Mouse (Mus musculus) left cerebral cortex, postnatal 36 days (tissue): Measurements from ENCODE around the gene C2cd5. TPM values are rescaled to one million over a fixed set of nuclear protein-coding genes. Genes with fewer than 3 reads are reported as not detected.
"Not testable (repeated sequence)": the region's sequence is repeated elsewhere in the genome, so short reads cannot be mapped to it uniquely, and the experiment has no call there.

Experiments used
- DNase-seq, 2 experiments: peaks; one replicate each; pipeline ENCODE4 v3.0.0; 2021 to 2022; ENCODE audit warnings: low spot score in 2 of 2, mixed read lengths in 1 of 2
- intact Hi-C: fragments of 180-260 bp; cut with DNase I; formaldehyde crosslinking; loops from one replicate; pipeline ENCODE4 v1.15.1; 2025
- total RNA-seq, 2 experiments: library from RNA; stranded (reverse); gene quantifications; 2 replicates each; pipeline ENCODE4 v1.2.3; 2021

Gene C2cd5
- 100 to 1,000 TPM in 1 of 2 experiments, 10 to 100 TPM in 1; 75.8 to 109 TPM for total RNA-seq

GRCm38 (mm10) chr6:143099681-143100382, at the start of gene C2cd5:
TSS of gene C2cd5 (minus strand) at chr6:143100141.
- DNase-seq: peak; percentile 97 to 98
- intact Hi-C loops: loop anchor here (2.0 kb wide), 1 partner anchor 67 kb away; the partner anchor contains the start of gene Etnk1

DNA sequence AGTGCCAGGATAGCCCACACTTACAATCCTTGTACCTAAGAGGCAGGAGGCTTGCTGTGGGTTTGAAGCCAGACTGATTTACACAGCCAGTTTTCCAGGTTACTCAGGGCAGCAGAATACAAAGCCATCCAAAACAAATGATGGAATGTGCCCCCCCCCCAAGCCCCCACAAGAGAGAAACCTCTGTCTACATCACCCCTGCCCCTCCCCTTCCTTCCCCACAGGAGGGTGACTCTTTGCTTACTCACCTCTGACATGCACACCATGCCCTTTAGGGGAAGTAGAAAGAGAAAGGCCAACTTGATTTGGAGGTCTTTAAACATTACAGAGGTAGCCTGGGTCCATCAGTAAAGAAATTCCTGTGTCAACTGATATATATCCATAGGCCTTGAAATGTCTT, 48.9 kb upstream of the C2cd5 start:
- intact Hi-C loops: no loop called here
- no peak for DNase-seq

GRCm38 (mm10) chr6:143146756-143147155, 46.8 kb upstream of the C2cd5 start:
- no peak for DNase-seq
- intact Hi-C loops: no loop called here

DNA sequence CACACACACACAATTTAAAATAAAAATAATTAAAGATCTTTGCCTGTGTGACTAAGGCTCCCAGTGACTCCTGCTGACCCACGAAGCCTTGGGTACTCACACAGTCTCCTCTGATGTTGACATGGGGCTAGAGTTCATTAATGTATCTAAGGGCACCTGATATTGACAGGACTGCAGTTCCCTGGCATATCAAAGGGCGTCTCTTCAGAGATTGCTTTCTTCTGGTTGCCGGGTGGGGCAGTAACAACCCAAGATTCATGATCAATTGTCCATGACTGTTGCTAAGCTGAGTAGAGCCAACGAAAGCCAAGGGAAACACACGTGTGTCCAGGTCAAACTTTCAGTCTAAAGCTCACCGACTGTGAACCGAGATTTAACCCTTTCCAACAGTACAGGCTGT, 45.1 kb upstream of the C2cd5 start:
- DNase-seq: no peak
- intact Hi-C loops: no loop called here

- intact Hi-C loops: no loop called here
- DNase-seq: no peak
These were observed 44.6 kb upstream of the C2cd5 start for GRCm38 (mm10) chr6:143144556-143144955.

GRCm38 (mm10) chr6:143143775-143144273, 43.9 kb upstream of the C2cd5 start:
- DNase-seq: peak in 1 of 2 experiments; percentile 19
- intact Hi-C loops: no loop called here

DNA sequence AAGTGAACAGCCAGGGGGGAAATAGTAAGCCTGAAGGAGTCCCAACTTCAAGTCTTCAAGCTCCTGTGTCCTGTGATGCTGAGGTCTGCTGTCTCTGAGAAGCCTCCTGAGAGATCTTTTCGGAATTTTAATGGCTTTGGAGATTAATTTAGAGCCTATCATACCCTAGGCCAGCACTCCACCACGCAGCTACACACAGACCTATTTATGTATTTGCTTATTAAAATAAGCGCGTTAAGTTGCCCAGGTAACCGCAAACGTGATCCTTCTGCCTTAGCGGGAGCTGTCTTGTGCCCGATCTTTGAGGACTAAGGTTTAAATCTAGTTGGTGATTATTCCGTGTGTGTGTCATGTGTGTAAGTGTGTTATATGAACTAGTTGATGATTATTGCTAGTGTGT, 43.4 kb upstream of the C2cd5 start:
- intact Hi-C loops: no loop called here
- no peak for DNase-seq

DNA sequence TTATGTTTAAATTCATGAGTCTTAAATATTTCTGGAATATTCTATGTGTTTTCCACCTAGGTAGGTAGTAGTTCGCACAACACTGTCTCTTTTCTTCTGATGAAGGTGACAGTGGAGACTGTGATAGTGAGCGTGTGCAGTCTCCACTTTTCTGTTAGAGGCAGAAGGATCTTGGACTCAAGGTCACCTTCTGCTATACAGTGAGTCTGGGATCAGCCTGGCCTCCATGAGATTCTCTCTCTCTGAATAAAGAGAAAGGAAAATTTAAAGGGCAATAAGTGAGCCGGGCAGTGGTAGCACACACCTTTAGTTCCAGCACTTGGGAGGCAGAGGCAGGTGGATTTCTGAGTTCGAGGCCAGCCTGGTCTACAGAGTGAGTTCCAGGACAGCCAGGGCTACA, 42.9 kb upstream of the C2cd5 start:
- intact Hi-C loops: no loop called here
- DNase-seq: no peak

DNA sequence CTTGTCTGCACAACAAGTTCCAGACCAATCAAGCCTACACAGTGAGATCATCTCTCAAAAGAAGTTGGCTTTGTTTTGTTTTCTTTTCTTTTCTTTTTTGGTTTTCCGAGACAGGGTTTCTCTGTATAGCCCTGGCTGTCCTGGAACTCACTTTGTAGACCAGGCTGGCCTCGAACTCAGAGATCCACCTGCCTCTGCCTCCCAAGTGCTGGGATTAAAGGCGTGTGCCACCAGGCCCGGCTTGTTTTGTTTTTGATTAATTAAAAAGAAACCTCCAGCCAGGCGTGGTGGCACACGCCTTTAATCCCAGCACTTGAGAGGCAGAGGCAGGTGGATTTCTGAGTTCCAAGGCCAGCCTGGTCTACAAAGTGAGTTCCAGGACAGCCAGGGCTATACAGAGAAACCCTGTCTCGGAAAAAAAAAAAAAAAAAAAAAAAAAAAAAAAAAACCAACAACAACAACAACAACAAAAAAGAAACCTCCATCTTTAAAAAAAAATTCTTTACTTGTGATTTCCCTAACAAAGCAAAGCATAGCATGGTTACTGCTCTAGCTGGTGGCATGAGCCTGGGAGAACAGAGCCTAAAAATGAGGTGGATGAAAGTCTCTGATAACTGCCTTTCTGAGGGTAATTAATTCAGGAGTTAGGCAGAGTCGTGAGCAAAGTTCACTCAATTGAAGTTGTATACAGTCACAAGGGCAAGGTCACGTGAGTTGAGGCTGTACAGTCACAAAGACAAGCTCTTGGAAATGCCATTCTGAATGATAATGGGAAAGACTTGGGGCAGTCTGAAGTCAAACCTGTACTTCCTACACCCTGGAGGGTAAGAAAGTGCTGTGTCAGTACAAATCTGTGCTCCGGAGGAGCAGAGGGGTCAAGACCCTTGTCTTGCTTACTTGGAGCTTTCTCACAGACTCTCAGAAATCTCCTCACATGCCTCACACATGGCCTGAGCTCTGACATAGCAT, 42.0 kb upstream of the C2cd5 start:
- DNase-seq, intact Hi-C loops: not testable (repeated sequence)

DNA sequence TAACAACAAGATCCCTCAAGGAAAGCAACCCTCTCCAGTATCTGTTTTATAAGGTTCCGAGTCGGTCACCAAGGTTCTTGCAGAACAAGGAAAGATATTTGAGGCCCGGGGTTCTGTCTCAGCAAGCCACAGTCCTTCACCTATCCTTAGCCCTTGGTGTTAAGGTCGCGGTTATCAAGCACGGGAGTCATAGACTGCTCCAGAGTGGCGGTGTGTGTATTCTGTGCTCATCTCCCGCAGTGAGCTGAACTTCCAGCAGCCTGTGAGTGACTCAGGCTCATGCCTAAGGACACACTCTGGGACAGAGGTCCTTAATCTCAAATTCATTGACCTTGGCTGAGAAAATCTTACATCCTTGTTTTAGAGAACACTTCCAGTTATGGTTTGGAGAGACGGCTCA, 40.9 kb upstream of the C2cd5 start:
- no peak for DNase-seq
- intact Hi-C loops: no loop called here

GRCm38 (mm10) chr6:143139417-143139816, 39.5 kb upstream of the C2cd5 start:
- intact Hi-C loops: no loop called here
- DNase-seq: no peak

DNA sequence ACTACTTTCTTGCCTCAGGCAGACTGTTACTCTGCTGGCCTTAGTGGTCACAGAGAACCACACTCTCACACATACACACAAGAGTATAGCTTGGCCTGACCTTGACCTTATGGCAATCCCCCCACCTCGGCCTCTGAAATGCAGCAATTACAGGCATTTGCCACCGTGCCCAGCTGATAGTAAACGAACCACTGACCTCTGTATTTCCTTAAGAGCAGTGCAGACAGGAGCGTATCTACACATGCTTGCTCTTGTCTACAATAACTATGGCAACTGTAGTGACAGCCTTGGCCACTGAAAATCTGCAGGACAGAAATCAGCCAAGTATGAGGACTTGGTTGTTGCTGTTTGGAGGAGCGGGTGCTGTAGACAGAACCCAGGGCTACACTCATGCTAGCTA, 37.4 kb upstream of the C2cd5 start:
- intact Hi-C loops: no loop called here
- DNase-seq: no peak

DNA sequence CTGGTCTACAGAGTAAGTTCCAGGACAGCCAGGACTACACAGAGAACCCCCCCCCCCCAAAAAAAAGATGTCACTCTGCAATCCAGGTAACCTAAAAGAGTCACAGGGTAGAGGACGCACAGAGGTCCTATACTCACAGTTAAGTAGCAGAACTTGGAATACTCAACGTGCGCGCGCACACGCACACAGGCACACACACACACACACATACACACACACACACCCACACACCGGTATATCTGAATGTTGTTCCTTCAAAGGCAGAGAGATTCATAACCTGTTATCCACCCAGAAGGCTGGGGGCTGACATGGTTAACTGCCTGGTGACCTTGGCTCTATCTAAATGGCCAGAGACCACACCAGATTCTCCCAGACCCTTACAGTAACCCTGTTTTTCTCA, 36.7 kb upstream of the C2cd5 start:
- no peak for DNase-seq
- intact Hi-C loops: no loop called here

GRCm38 (mm10) chr6:143135097-143135496, 35.2 kb upstream of the C2cd5 start:
- intact Hi-C loops: no loop called here
- DNase-seq: no peak

DNA sequence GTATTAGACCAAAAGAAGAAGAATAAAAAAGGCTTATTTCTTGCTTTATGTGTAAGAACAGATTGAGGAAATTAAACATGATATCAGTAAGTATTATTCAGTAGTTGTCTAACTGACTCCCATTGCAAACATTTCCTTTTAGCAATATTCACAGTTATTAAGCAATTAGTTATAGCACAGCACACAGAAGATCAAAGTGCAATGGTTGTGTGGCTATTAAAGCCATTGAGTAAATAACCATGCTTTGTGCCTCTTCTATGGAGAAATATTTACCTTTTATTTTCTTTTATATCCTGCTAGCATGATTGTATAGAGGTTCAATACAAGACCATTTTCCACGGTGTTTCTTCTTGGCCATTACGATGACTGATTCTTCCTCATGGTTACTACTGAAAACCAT, 33.2 kb upstream of the C2cd5 start:
- no peak for DNase-seq
- intact Hi-C loops: no loop called here

DNA sequence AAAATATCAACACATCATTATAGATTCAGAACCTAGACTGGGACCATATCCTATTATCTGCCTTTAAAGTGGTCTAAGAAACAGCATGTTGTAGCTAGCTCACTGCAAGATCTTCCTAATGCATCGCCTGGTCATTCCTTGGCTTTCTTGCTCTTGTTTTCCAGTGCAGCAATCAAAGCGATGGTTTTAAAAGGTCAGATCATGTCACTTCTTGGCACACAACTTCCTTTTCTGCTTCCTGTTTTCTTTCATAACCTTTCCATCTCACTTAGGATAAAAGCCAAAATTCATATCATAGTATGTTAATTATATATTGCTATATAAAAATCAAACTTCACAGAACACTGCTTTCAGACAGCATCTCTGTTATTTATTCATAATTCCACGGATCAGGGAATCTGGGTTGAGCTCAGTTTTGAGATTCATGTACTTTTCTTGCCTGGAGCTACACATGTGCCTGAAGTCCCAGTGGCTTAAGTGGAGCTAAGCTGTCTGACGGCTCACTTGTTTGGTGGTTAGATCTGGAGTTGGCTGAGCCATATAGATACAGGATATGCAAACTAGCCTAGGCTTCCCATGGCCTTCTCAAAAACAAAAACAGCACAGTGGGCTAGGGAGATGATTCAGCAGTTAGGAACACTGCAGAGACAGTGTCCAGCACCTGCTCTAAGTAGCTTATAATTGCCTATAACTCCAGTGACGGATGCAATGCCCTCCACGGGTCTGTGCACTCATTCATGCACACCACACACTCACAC, 32.1 kb upstream of the C2cd5 start:
- intact Hi-C loops: no loop called here
- DNase-seq: no peak

- intact Hi-C loops: no loop called here
These were observed 30.5 kb upstream of the C2cd5 start for GRCm38 (mm10) chr6:143130411-143130810.

GRCm38 (mm10) chr6:143129952-143130351, 30.0 kb upstream of the C2cd5 start:
- intact Hi-C loops: no loop called here
- no peak for DNase-seq

More at GRCm38 (mm10) chr6:143130411-143130810, 30.5 kb upstream of the C2cd5 start:
- DNase-seq: no peak

DNA sequence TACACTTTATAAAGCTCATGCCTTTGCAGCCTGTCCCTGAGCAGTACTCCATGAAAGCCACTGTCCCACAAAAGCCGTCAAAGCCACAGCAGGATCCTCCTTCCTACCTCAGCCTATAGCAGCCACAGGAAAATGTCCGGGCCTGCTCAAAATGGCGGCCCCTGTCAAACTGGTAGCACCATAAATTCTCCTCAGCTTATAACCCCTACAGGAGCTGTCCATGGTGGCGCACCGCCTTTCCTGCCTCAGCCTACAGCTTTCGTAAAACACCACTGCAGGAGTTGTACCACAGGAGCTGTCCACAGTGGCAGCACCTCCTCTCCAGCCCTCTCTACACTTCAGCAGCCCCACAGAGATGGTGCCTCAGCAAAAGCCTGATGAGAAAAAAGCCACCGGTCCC, 29.5 kb upstream of the C2cd5 start:
- intact Hi-C loops: no loop called here
- DNase-seq: no peak

DNA sequence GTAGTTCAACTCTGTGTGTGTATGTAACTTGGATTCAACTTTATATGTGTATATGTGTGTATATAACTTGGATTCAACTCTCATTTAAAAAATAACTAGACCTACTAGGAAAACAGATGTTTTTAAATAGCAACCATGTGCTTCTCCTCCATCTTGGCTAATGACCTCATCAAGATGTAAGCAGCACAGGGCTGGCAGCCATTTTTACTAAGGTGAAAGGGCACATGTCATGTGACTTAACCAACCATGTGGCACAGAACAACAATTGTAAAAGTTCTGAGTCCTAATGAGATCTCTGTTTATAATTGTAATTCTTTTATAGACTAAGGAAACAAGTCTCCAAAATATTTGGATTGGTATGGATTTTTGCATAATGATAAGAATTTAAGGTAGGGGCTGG, 25.8 kb upstream of the C2cd5 start:
- intact Hi-C loops: no loop called here
- DNase-seq: no peak
